Mouse (Mus musculus) midbrain, embryonic 11.5 days (tissue): Measurements from ENCODE around the gene Myo6. TPM values are rescaled to one million over a fixed set of nuclear protein-coding genes. Genes with fewer than 3 reads are reported as not detected.

Experiments used
- ATAC-seq: fragments of 200-750 bp; cut with Nextera tagmentation; 2 replicates; pipeline ENCODE4 v1.8.0; 2017; ENCODE audit warnings: moderate TSS enrichment, moderate library complexity; ENCODE audit not compliant: low FRiP score
- DNase-seq: peaks from one replicate; pipeline ENCODE4 v3.0.0; 2015; ENCODE audit warnings: low spot score; ENCODE audit errors: missing footprints
- H3K27ac ChIP-seq: fragments of 300-500 bp; sonication (generic); 2 replicates; pipeline ENCODE4 v1.5.1; 2014; ENCODE audit warnings: low read depth, low read length
- H3K27me3 ChIP-seq: fragments of 300-500 bp; sonication (generic); 2 replicates; pipeline ENCODE4 v1.6.1; 2014; ENCODE audit warnings: mild to moderate bottlenecking, low read length, moderate library complexity, mixed read lengths; ENCODE audit not compliant: control insufficient read depth, insufficient read depth
- H3K36me3 ChIP-seq: fragments of 300-500 bp; sonication (generic); 2 replicates; pipeline ENCODE4 v1.6.1; 2014; ENCODE audit warnings: mild to moderate bottlenecking, low read length, moderate library complexity, mixed read lengths; ENCODE audit not compliant: control insufficient read depth, insufficient read depth
- H3K4me1 ChIP-seq: fragments of 300-500 bp; sonication (generic); 2 replicates; pipeline ENCODE4 v1.6.1; 2014; ENCODE audit warnings: low read length; ENCODE audit not compliant: control insufficient read depth, insufficient read depth
- H3K4me2 ChIP-seq: fragments of 300-500 bp; sonication (generic); 2 replicates; pipeline ENCODE4 v1.6.1; 2014; ENCODE audit warnings: mild to moderate bottlenecking, moderate library complexity
- H3K4me3 ChIP-seq: fragments of 300-500 bp; sonication (generic); 2 replicates; pipeline ENCODE4 v1.5.1; 2014; ENCODE audit warnings: low read depth, low read length
- H3K9ac ChIP-seq: fragments of 300-500 bp; sonication (generic); 2 replicates; pipeline ENCODE4 v1.6.1; 2014; ENCODE audit warnings: low read length
- H3K9me3 ChIP-seq: fragments of 300-500 bp; sonication (generic); 2 replicates; pipeline ENCODE4 v1.6.1; 2016; ENCODE audit warnings: low read length; ENCODE audit not compliant: control insufficient read depth
- WGBS: fragments of 180-500 bp; shearing (Covaris S2); extraction: QIAGEN DNeasy Blood & Tissue Kit; methylation state at CpG from one replicate; pipeline ENCODE4 v1.1.7; 2014; 5-methylcytosine and 5-hydroxymethylcytosine counted together
- polyA plus RNA-seq: library from polyadenylated mRNA; unstranded; fragments of >200 nt; fragmentation: Nextera tagmentation; extraction: Ambion mirVana; gene quantifications from 2 replicates; pipeline ENCODE4 v1.2.1, GENCODE M21; 2014

Myo6 gene
- polyA plus RNA-seq, 1 experiment from 2014 or later, result 11.1 TPM

DNA sequence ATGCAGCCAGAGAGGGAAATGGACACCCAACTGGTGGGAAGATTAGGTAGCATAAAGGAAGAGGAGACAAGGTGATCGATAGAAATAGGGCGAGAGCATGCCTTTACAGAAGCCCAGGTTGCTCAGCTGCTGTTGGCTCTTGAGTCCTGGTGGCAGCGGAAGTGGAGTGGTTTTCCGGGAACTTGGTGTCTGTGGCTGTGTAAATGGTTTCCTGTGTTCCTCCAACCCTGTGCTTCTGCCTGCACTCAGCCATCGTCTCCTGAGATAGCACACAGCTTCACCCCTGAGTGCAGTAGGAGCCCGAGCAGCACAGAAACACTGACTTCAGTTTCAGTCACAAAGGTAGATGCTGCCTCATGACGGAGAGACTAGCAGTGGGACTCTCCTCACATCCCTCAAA, 101.7 kb downstream of the Myo6 start:
- 85% methylated on average over 7 of the region's 7 CpGs for WGBS
- H3K27me3 ChIP-seq, result no peaks in the 10 kb centered on the region
- no peak overlapping the region for H3K4me3 ChIP-seq
- DNase-seq (no peak), ATAC-seq (no peak)
- H3K4me2 ChIP-seq, result no peak overlapping the region
- H3K9ac ChIP-seq, result no peak overlapping the region
- no peaks in the 10 kb centered on the region for H3K36me3 ChIP-seq
- no peaks in the 10 kb centered on the region for H3K9me3 ChIP-seq
- H3K4me1 ChIP-seq, result no peaks in the 10 kb centered on the region
- no peak overlapping the region for H3K27ac ChIP-seq

DNA sequence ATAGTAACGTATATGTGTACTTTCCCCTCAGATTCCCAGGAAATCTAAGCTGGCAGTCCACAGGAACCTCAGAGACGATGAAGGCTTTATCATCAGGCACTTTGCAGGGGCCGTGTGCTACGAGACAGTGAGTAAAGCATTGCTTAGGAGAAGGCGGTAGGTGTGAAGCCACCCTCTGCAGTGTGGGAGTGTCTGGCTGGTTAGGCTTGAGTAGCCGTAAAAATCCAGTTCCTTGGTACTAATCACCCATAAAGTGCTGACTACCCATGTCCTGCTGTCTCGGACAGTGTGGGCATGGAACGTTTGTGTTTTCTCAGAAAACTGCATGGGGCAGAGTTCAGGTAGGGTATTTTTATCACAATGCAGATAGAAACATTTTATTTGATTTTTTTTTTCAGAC, 104.8 kb downstream of the Myo6 start:
- Histone ChIP-seq H3K4me1 (no peaks in the 10 kb centered on the region), H3K36me3 (no peaks in the 10 kb centered on the region), H3K4me2 (no peak overlapping the region), H3K27me3 (no peaks in the 10 kb centered on the region), H3K4me3 (no peak overlapping the region), H3K9me3 (no peaks in the 10 kb centered on the region), H3K9ac (no peak overlapping the region), H3K27ac (no peak overlapping the region)
- DNase-seq (no peak), ATAC-seq (no peak)
- 80% methylated on average over 8 of the region's 8 CpGs for WGBS

DNA sequence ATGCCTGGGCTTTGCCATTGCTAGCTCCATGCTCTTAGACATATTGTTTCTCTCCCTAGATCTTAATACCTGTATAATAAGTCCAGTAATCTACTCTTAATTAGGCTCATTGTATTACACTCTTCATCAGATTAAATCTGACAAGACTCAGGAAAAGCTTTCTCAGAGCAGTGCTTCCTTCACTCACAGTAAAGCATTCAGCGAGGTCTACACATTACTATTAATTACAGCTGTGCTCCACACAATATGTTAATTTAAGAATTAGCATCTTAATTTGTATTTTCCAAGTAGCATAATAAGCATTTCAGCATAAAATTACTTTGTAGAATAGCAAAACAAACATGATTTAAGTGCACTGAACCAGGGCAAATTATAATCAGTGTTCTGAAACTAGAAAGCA, 108.1 kb downstream of the Myo6 start:
- DNase-seq (peak; percentile 39), ATAC-seq (no peak)
- 79% methylated on average over 1 of the region's 1 CpGs for WGBS
- Histone ChIP-seq H3K4me1 (no peaks in the 10 kb centered on the region), H3K9me3 (no peaks in the 10 kb centered on the region), H3K9ac (no peak overlapping the region), H3K4me2 (no peak overlapping the region), H3K27ac (no peak overlapping the region), H3K27me3 (no peaks in the 10 kb centered on the region), H3K36me3 (no peaks in the 10 kb centered on the region), H3K4me3 (no peak overlapping the region)

DNA sequence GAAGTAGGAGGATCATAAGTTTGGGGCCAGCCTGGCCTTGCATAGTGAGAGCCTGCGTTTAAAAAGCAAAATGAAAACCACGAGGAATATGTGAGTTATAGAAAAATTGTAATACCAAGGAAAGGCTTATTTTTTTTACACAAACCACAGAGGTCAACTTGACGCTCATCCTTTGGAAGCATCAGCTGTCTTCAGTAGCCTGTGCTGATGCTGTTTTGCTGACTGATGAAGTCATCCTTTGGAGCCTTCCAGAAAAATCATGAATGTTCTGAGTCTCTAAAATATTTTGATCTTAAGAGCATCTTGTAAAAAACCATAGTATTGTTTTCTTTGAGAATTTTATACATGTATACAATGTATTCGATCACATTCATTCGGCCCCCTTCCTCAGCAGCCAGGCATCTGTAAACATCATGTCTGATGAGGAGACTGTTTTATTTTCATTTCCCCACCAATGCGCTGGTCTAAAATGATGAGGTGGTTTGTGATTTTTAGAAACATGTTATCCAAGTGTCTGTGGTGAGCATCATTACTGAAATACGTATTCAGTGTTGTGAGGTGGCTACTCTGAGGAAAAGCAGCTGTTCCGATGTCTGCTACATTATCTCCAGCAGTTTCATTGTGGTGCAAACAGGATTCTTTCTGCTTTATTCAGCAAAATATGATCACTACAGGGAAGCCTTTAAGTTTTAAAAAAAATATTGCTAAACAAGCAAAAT, 110.4 kb downstream of the Myo6 start:
- H3K9ac ChIP-seq, result no peak overlapping the region
- no peak overlapping the region for H3K4me2 ChIP-seq
- H3K27ac ChIP-seq, result no peak overlapping the region
- no peaks in the 10 kb centered on the region for H3K27me3 ChIP-seq
- DNase-seq (peak; percentile 19), ATAC-seq (no peak)
- H3K9me3 ChIP-seq, result no peaks in the 10 kb centered on the region
- H3K4me3 ChIP-seq, result no peak overlapping the region
- H3K4me1 ChIP-seq, result no peaks in the 10 kb centered on the region
- no peaks in the 10 kb centered on the region for H3K36me3 ChIP-seq
- 91% methylated on average over 8 of the region's 8 CpGs for WGBS

DNA sequence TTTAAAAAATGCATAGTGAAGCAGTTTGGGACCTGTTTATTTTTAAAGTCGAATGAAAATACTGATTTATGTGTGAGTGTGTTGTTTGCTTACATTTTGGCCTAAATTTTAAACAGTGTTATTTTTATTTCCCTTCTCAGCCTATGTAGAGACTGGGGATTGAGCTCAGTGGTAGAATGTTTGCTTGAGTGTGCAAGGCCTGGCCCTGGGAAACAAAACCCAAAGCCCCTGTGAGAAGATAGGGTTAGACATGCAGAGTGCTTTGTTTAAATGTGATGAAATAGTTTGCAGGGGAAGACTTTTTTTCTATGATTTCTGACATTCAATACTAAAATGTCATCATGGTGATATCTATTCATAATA, 110.9 kb downstream of the Myo6 start:
- ATAC-seq (no peak), DNase-seq (peak; percentile 37)
- Histone ChIP-seq H3K4me1 (no peaks in the 10 kb centered on the region), H3K27me3 (no peaks in the 10 kb centered on the region), H3K4me2 (no peak overlapping the region), H3K4me3 (no peak overlapping the region), H3K27ac (no peak overlapping the region), H3K36me3 (no peaks in the 10 kb centered on the region), H3K9ac (no peak overlapping the region), H3K9me3 (no peaks in the 10 kb centered on the region)
- 88% methylated on average over 1 of the region's 1 CpGs for WGBS

DNA sequence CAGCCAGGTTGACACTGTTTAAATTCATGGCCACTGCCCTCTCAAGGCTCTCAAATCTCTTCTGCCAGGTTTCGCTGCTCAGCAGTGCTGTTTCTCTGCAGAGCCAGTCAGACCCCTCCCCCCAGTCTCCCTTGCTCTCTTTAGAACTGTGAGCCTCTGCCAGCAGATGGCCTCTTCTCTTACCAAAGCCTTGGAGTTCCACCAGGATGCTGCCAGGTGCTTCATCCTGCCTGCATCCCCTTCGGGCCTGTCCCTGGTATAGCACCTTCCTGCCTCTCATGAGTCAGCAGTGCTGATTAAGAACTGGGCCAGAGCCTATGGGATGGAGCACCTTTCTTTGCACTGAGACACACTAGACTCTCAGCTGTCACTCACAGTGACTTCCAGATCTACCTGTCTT, 112.3 kb downstream of the Myo6 start:
- DNase-seq, result peak; percentile 84
- Histone ChIP-seq H3K36me3 (no peaks in the 10 kb centered on the region), H3K4me3 (no peak overlapping the region), H3K27me3 (no peaks in the 10 kb centered on the region), H3K27ac (no peak overlapping the region), H3K9ac (no peak overlapping the region), H3K9me3 (no peaks in the 10 kb centered on the region), H3K4me2 (no peak overlapping the region), H3K4me1 (no peaks in the 10 kb centered on the region)
- 0 out of 2 replicates have a peak, but pooled peaks have one; percentile 44 for ATAC-seq
- 49% methylated on average over 2 of the region's 2 CpGs for WGBS

DNA sequence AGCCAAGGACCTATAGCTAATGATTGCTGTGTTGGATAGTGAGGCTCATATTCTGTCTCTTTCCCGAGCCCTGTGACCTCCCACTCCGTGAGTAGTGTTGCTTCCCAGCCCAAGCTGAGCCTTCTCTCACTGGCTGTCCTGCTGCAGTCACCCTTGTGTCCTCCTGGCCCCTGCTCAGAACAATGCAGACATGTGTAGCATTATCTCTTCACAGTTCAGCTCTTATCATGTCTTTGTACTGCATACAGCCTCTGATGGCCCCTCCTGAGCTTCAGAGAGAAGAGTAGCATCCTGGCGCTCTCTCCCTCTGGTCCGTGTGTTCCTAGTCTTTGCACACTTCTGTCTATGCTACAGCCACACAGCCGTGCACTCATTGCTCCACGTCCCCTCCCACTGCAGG, 112.9 kb downstream of the Myo6 start:
- no peaks in the 10 kb centered on the region for H3K36me3 ChIP-seq
- H3K9ac ChIP-seq, result no peak overlapping the region
- ATAC-seq, result no peak
- DNase-seq, result peak; percentile 57
- H3K27me3 ChIP-seq, result no peaks in the 10 kb centered on the region
- no peak overlapping the region for H3K27ac ChIP-seq
- H3K4me2 ChIP-seq, result no peak overlapping the region
- WGBS, result 70% methylated on average over 6 of the region's 6 CpGs
- no peaks in the 10 kb centered on the region for H3K9me3 ChIP-seq
- H3K4me1 ChIP-seq, result no peaks in the 10 kb centered on the region
- no peak overlapping the region for H3K4me3 ChIP-seq

DNA sequence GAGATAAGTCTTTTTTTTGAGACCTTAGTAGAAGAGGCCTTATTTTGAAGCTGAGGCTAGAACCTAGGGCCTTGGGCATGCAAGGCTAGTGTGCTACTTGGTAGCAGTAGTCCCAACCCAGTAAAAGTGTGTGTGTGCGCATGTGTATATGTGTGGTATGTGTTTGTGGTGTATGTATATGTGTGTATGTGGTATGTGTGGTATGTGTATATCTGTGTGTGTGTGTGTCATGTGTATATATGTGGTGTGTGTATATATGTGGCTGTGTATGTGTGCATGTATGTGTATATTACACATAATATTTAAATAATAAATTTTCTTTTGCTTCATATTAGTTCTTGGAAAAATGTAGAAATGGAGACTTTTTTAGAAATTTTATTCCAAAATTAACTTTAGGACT, 115.9 kb downstream of the Myo6 start:
- H3K27me3 ChIP-seq, result no peaks in the 10 kb centered on the region
- WGBS, result 92% methylated on average over 1 of the region's 1 CpGs
- ATAC-seq, result no peak
- H3K9ac ChIP-seq, result no peak overlapping the region
- H3K9me3 ChIP-seq, result no peaks in the 10 kb centered on the region
- peak; percentile 23 for DNase-seq
- no peaks in the 10 kb centered on the region for H3K36me3 ChIP-seq
- no peak overlapping the region for H3K4me2 ChIP-seq
- H3K4me3 ChIP-seq, result no peak overlapping the region
- no peak overlapping the region for H3K27ac ChIP-seq
- no peaks in the 10 kb centered on the region for H3K4me1 ChIP-seq

DNA sequence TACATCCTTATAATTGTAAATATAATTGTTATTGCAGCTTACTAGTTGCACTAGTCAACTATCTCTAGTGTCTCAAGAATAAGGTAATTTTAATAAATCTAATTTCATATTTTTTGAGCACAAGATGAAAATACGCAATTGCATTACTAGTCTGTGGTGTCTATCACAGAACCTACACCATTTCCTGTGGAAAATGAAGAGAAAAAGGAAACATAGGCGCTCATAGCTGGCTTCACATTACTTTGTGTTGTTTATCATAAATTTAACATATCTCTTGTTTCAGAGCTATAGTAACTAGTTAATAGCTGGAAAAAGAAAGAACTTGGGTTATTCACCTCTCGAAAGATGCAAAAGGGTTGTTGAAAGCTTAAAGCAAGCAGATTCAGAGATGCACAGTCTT, 117.6 kb downstream of the Myo6 start:
- Histone ChIP-seq H3K9ac (no peak overlapping the region), H3K36me3 (no peaks in the 10 kb centered on the region), H3K27ac (no peak overlapping the region), H3K4me2 (no peak overlapping the region), H3K4me1 (no peaks in the 10 kb centered on the region), H3K4me3 (no peak overlapping the region), H3K27me3 (no peaks in the 10 kb centered on the region), H3K9me3 (no peaks in the 10 kb centered on the region)
- 89% methylated on average over 3 of the region's 3 CpGs for WGBS
- peak; percentile 49 for DNase-seq
- no peak for ATAC-seq
